Mouse (Mus musculus) hindbrain, postnatal 0 days (tissue): ENCODE results near the gene Stat5b. TPM values are rescaled to one million over a fixed set of nuclear protein-coding genes. Genes with fewer than 3 reads are reported as not detected.
A peak's percentile ranks its signal among the peaks of the same experiment; 100 is the strongest.

Source experiments
- ATAC-seq: fragments of 200-750 bp; cut with Nextera tagmentation; 2 replicates; pipeline ENCODE4 v1.8.0; 2017; ENCODE audit warnings: mild to moderate bottlenecking, moderate TSS enrichment, moderate library complexity
- DNase-seq: peaks from one replicate; pipeline ENCODE4 v3.0.0-alpha.2; 2015; ENCODE audit warnings: low spot score
- H3K27ac ChIP-seq: fragments of 300-500 bp; sonication (generic); 2 replicates; pipeline ENCODE4 v1.5.1; 2014; ENCODE audit warnings: mild to moderate bottlenecking
- H3K27me3 ChIP-seq: fragments of 300-500 bp; sonication (generic); 2 replicates; pipeline ENCODE4 v1.6.1; 2014; ENCODE audit warnings: low read length, mixed read lengths; ENCODE audit not compliant: insufficient read depth
- H3K36me3 ChIP-seq: fragments of 300-500 bp; sonication (generic); 2 replicates; pipeline ENCODE4 v1.6.1; 2014; ENCODE audit warnings: low read length, mixed read lengths; ENCODE audit not compliant: insufficient read depth
- H3K4me1 ChIP-seq: fragments of 300-500 bp; sonication (generic); 2 replicates; pipeline ENCODE4 v1.6.1; 2014; ENCODE audit warnings: antibody characterized with exemption, low read length, mixed read lengths; ENCODE audit not compliant: insufficient read depth
- H3K4me2 ChIP-seq: fragments of 300-500 bp; sonication (generic); 2 replicates; pipeline ENCODE4 v1.6.1; 2014; ENCODE audit warnings: low read depth, mild to moderate bottlenecking, low read length, moderate library complexity, mixed read lengths
- H3K4me3 ChIP-seq: fragments of 300-500 bp; sonication (generic); 2 replicates; pipeline ENCODE4 v1.5.1; 2014; ENCODE audit warnings: low read length
- H3K9ac ChIP-seq: fragments of 300-500 bp; sonication (generic); replicated peaks from 2 replicates; pipeline ENCODE4 v1.6.1; 2014; ENCODE audit warnings: mild to moderate bottlenecking, low read length, moderate library complexity, mixed read lengths
- H3K9me3 ChIP-seq: fragments of 300-500 bp; sonication (generic); 2 replicates; pipeline ENCODE4 v1.6.1; 2016; ENCODE audit warnings: low read length, mixed read lengths
- CTCF ChIP-seq: IDR thresholded peaks from 2 replicates; pipeline ENCODE4 v1.5.1; 2016; ENCODE audit warnings: antibody characterized with exemption, control low read depth, low read depth
- WGBS: fragments of 180-500 bp; shearing (Covaris S2); extraction: QIAGEN DNeasy Blood & Tissue Kit; methylation state at CpG from one replicate; pipeline ENCODE4 v1.1.7; 2014; 5-methylcytosine and 5-hydroxymethylcytosine counted together
- polyA plus RNA-seq: library from polyadenylated mRNA; unstranded; fragments of >200 nt; fragmentation: Nextera tagmentation; extraction: Ambion mirVana; gene quantifications from 2 replicates; pipeline ENCODE4 v1.2.1, GENCODE M21; 2015
- total RNA-seq: library from RNA; depleted of rRNA; stranded (reverse); fragments of >200 nt; gene quantifications from 2 replicates; pipeline ENCODE4 v1.2.3, GENCODE M21; 2014

The Stat5b gene
- total and polyA plus RNA-seq, 2 experiments from 2014 or later = 12.8 to 25.0 TPM

DNA sequence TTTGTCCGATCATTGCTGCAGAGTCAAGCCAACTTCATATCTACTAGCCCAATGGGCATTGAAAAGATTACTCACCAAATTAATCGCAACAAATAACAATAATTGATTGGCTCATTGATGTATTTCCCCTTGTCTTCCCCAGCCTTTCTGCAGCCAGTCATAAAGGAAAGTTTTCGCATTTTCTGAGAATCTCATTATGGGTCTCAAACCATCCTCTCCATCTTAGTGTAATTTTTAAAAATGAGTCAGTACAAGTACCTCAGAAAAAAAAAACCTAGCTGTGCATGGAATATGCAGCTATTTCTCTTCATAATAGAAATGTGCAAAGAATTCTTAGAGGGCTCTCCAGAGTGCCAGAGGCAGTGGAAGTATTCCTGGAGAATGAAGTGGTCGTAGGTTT is 6.4 kb downstream of the Stat5b start:
- H3K9me3 ChIP-seq = no peaks in the 10 kb centered on the region
- H3K9ac ChIP-seq = no peak overlapping the region
- DNase-seq (no peak), ATAC-seq (no peak)
- TF ChIP-seq CTCF = no peak
- peaks cover 8% of the 10 kb centered on the region; the same call in 1 of the 2 replicates for H3K4me1 ChIP-seq
- H3K27ac ChIP-seq = no peak overlapping the region
- no peaks in the 10 kb centered on the region for H3K27me3 ChIP-seq
- H3K36me3 ChIP-seq = no peaks in the 10 kb centered on the region
- no peak overlapping the region for H3K4me3 ChIP-seq
- H3K4me2 ChIP-seq = no peak overlapping the region
- 83% methylated on average over 4 of the region's 4 CpGs for WGBS

DNA sequence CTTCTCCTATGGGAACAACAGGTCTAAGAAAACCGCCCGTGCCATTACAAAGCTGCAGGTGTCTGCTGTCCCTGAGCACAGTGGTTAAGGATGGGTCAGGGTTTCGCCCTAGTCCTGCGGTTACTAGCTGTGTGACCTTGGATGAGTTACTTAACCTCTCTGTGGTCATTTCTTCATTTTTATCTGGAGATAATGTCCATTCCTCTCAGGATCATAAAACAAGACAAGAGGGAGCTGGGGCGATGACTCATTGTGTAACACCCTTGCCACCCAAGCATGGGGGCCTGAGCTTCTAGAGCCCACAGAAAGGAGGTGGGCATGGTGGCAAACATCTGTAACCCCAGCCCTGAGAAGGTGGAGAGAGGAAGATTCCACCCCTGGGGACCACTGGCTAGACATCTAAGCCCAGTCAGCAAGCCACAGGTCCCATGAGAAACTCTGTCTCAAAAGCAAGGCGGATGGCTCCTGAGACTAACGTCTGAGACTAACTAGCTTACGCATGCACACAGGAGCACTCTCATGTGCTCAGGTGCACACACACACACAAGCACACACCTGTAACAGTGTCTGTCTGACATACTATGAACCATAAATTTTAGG is 7.4 kb downstream of the Stat5b start:
- H3K36me3 ChIP-seq = no peaks in the 10 kb centered on the region
- no peak overlapping the region for H3K9ac ChIP-seq
- no peak overlapping the region for H3K27ac ChIP-seq
- TF ChIP-seq CTCF = no peak
- H3K4me1 ChIP-seq = no peaks in the 10 kb centered on the region
- H3K9me3 ChIP-seq = no peaks in the 10 kb centered on the region
- ATAC-seq (no peak), DNase-seq (no peak)
- H3K4me2 ChIP-seq = no peak overlapping the region
- H3K4me3 ChIP-seq = no peak overlapping the region
- 93% methylated on average over 8 of the region's 8 CpGs for WGBS
- H3K27me3 ChIP-seq = no peaks in the 10 kb centered on the region

DNA sequence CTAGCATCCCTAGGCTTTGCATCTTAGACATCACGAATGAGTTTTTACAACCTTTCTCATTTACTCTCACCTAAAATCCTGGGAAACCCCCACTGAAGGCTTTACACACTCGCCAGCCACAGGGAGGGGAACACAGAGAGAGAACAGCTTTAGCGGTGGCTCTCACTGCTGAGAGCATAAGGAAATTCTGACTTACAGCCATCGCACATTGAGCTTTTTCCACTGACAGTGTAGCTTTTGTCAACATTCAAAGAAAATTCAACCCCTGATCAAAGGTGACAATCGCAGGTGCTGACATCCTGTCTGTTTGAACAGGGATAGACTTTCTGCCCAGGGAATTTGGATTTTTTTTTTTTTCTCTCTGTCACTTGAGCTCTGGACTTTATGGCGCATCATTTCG is 8.5 kb downstream of the Stat5b start:
- no peak for TF ChIP-seq CTCF
- WGBS = 83% methylated on average over 7 of the region's 7 CpGs
- no peaks in the 10 kb centered on the region for H3K9me3 ChIP-seq
- H3K9ac ChIP-seq = no peak overlapping the region
- H3K4me1 ChIP-seq = no peaks in the 10 kb centered on the region
- H3K27ac ChIP-seq = no peak overlapping the region
- H3K36me3 ChIP-seq = no peaks in the 10 kb centered on the region
- H3K4me3 ChIP-seq = no peak overlapping the region
- no peaks in the 10 kb centered on the region for H3K27me3 ChIP-seq
- no peak for DNase-seq
- no peak for ATAC-seq
- no peak overlapping the region for H3K4me2 ChIP-seq

DNA sequence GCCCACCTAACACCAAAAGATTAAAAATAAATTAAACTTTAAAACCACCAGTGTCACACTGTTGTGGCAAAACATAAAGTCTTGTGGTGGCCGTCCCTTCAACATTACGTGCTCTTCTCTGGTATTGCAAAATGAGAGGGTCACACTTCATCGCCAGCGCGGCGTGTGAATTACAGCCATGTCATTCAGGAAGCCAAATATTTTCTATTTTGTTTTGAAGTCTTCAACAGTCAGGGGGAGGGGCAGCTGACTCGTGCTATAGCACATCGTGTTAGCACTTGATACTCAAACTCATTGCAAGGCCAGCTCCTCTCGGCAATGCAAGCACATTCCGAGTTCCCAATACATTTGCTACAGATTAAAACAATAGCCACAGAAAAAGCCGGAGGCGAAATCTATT is 9.7 kb downstream of the Stat5b start:
- no peaks in the 10 kb centered on the region for H3K4me1 ChIP-seq

DNA sequence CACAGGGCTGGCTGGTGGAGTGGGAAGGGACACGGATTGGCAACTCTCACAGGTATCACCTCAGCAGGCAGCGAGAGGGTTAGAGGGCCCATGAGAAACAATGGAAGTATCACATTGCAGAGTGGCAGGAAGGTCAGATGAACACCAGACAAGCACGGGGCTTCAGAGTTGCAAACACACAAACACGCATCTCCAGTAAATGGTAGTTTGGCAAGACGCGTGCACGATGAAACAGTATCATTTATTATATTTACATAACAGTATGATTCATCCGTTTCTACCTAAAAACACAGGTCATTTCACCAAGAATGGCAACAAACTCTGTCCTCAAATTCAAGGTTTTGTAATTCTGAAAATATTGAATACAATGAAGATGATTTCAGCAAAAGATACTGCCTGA is 11.0 kb downstream of the Stat5b start:
- H3K4me1 ChIP-seq = no peaks in the 10 kb centered on the region
- no peaks in the 10 kb centered on the region for H3K36me3 ChIP-seq
- ATAC-seq (no peak), DNase-seq (no peak)
- no peak overlapping the region for H3K9ac ChIP-seq
- no peak for TF ChIP-seq CTCF
- H3K9me3 ChIP-seq = no peaks in the 10 kb centered on the region
- no peak overlapping the region for H3K4me3 ChIP-seq
- WGBS = 78% methylated on average over 8 of the region's 8 CpGs
- no peaks in the 10 kb centered on the region for H3K27me3 ChIP-seq
- H3K27ac ChIP-seq = no peak overlapping the region
- no peak overlapping the region for H3K4me2 ChIP-seq

More for the DNA sequence above, 9.7 kb downstream of the Stat5b start:
- no peak overlapping the region for H3K27ac ChIP-seq
- H3K36me3 ChIP-seq = no peaks in the 10 kb centered on the region
- no peak overlapping the region for H3K9ac ChIP-seq
- no peak for TF ChIP-seq CTCF
- no peaks in the 10 kb centered on the region for H3K9me3 ChIP-seq
- DNase-seq (no peak), ATAC-seq (no peak)
- no peak overlapping the region for H3K4me2 ChIP-seq
- H3K4me3 ChIP-seq = no peak overlapping the region
- 71% methylated on average over 12 of the region's 12 CpGs for WGBS
- no peaks in the 10 kb centered on the region for H3K27me3 ChIP-seq

DNA sequence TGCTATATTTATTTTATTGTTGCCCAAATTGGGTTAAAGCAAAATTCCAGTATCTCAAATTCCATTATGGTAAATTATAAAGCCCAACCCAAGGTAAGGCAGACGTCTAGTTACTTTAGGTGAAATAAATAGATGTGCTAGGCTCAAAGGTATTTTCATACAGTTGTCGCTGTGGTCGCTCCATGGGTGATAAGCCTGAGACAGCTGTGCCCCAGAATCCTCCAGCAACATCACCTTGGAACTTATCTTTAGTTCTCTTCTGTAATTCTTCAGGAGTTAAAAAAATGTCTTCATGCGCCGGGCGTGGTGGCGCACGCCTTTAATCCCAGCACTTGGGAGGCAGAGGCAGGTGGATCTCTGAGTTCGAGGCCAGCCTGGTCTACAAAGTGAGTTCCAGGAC is 11.6 kb downstream of the Stat5b start:
- ATAC-seq = no peak

DNA sequence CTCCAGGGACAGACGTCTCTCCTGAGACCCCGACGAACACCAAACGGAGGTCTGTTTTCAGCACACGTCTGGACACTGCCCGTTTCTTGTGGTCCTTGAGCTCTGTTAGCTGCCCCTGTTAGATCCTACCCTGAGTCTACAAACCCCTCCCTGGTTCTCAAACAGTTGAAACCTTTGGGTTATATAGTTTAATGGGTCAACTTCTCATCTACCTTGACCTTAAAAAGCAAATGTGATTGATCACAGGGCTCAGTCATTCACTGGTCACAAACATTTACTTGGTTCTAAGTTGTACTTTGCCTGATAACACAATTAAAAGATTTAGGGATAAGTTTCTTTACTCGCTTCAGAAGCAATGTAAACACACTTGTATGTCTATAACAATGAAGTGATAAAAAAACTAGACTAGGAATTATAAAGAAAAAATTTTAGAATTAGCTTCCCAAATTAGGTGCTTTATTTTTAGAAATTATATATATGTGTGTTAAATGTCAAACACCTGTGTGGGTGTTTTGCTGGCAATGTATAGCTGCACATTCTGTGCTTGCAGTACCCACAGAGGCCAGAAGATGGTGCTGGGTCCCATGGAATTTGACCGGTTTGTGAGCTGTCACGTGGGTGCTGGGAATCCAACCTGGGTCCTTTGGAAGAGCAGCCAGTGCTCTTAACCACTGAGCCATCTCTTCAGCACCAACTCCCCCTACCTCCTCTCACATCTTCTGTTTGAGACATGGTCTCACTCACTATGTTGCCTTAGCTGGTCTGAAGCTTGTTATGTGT is 13.4 kb downstream of the Stat5b start:
- Histone ChIP-seq H3K4me1 (no peaks in the 10 kb centered on the region), H3K9ac (no peak overlapping the region), H3K36me3 (no peaks in the 10 kb centered on the region), H3K4me2 (no peak overlapping the region), H3K9me3 (no peaks in the 10 kb centered on the region), H3K27me3 (no peaks in the 10 kb centered on the region), H3K27ac (no peak overlapping the region), H3K4me3 (no peak overlapping the region)
- DNase-seq (no peak), ATAC-seq (no peak)
- 83% methylated on average over 9 of the region's 9 CpGs for WGBS
- peak; percentile 54 for TF ChIP-seq CTCF

More for the DNA sequence above, 11.6 kb downstream of the Stat5b start:
- Histone ChIP-seq H3K4me2 (no peak overlapping the region), H3K4me1 (no peaks in the 10 kb centered on the region), H3K9ac (no peak overlapping the region), H3K4me3 (no peak overlapping the region), H3K9me3 (no peaks in the 10 kb centered on the region), H3K27ac (no peak overlapping the region), H3K27me3 (no peaks in the 10 kb centered on the region), H3K36me3 (no peaks in the 10 kb centered on the region)
- WGBS = 96% methylated on average over 9 of the region's 9 CpGs
- no peak for DNase-seq
- TF ChIP-seq CTCF = no peak
